Mouse (Mus musculus) lung, postnatal 0 days (tissue): ENCODE measurements around the gene Dlgap1.

Experiments
- CTCF ChIP-seq: IDR thresholded peaks from 2 replicates; pipeline ENCODE4 v1.5.1; 2016; ENCODE audit warnings: antibody characterized with exemption, mild to moderate bottlenecking
- EP300 ChIP-seq: IDR thresholded peaks from 2 replicates; pipeline ENCODE4 v1.6.1; 2016; ENCODE audit warnings: antibody characterized with exemption, mild to moderate bottlenecking, control low read depth

DNA sequence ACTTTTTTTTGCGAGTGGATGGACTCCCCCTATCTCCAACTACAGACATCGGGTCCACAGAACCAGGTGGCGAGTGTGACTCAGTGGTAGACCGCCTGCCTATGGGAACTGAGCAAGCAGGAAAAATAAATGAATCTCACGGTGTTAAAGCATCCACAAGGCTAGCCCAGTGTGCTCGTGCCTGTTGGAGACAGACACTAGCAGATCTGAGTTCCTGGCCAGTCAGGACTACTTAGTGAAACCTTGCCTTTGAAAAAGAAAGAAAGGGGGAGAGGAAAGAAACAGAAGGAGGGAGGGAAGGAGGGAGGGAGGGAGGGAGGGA is 738.9 kb downstream of the Dlgap1 start:
- TF ChIP-seq CTCF (no peak), EP300 (no peak)
